Mouse (Mus musculus) spleen, postnatal 36 days (tissue): ENCODE measurements at regions not wholly inside any gene's neighbourhood (a gene's known extent, or its start where the extent isn't known, plus 50 kb on each side); places are given as distances from the start of the nearest gene placed in this dataset.

Experiments
- DNase-seq, 2 experiments: peaks; one replicate each; pipeline ENCODE4 v3.0.0; 2022; ENCODE audit warnings: low spot score in 2 of 2, mixed read lengths in 1 of 2

- no peak for DNase-seq
Observed at GRCm38 (mm10) chr3:52706626-52707025, 310.4 kb downstream of the Cog6 start.

- DNase-seq = no peak
Observed at GRCm38 (mm10) chr3:52703751-52704150, 313.3 kb downstream of the Cog6 start.

GRCm38 (mm10) chr3:52702962-52703361, 314.1 kb downstream of the Cog6 start:
- no peak for DNase-seq

- no peak for DNase-seq
Observed at GRCm38 (mm10) chr3:52701601-52702000, 315.4 kb downstream of the Cog6 start.

GRCm38 (mm10) chr3:52693813-52694212, 323.2 kb downstream of the Cog6 start:
- DNase-seq = no peak

- no peak for DNase-seq
Observed at GRCm38 (mm10) chr3:52685434-52686181, 331.4 kb downstream of the Cog6 start.

GRCm38 (mm10) chr3:52680824-52681388, 336.1 kb downstream of the Cog6 start:
- no peak for DNase-seq

GRCm38 (mm10) chr3:52676886-52677670, 340.0 kb downstream of the Cog6 start:
- peak in 1 of 2 experiments; percentile 15 for DNase-seq

- no peak for DNase-seq
Observed at GRCm38 (mm10) chr3:52670628-52671028, 346.4 kb downstream of the Cog6 start.

GRCm38 (mm10) chr3:52663161-52663602, 353.9 kb downstream of the Cog6 start:
- no peak for DNase-seq

GRCm38 (mm10) chr3:52662164-52662908, 354.7 kb downstream of the Cog6 start:
- no peak for DNase-seq

GRCm38 (mm10) chr3:52653006-52653405, 364.0 kb downstream of the Cog6 start:
- no peak for DNase-seq

- no peak for DNase-seq
Observed at GRCm38 (mm10) chr3:52652476-52652870, 364.6 kb downstream of the Cog6 start.

- DNase-seq = no peak
Observed at GRCm38 (mm10) chr3:52651862-52652475, 365.1 kb downstream of the Cog6 start.

- no peak for DNase-seq
Observed at GRCm38 (mm10) chr3:52650071-52650470, 367.0 kb downstream of the Cog6 start.

GRCm38 (mm10) chr3:52648836-52649500, 368.1 kb downstream of the Cog6 start:
- DNase-seq = no peak

- peak; percentile 43 to 49 for DNase-seq
Observed at GRCm38 (mm10) chr3:52647900-52648299, 369.1 kb downstream of the Cog6 start.

- DNase-seq = no peak
Observed at GRCm38 (mm10) chr3:52647161-52647692, 369.8 kb downstream of the Cog6 start.

- DNase-seq = no peak
Observed at GRCm38 (mm10) chr3:52645156-52645555, 371.9 kb downstream of the Cog6 start.
